Mouse (Mus musculus) bone marrow, adult 2 months (tissue): ENCODE results near the gene P2ry14. TPM values are rescaled to one million over a fixed set of nuclear protein-coding genes. Genes with fewer than 3 reads are reported as not detected.
"Not testable (repeated sequence)": the region's sequence is repeated elsewhere in the genome, so short reads cannot be mapped to it uniquely, and the experiment has no call there.

Experiments
- H3K27ac ChIP-seq: fragments of 200-500 bp; 2 replicates; pipeline ENCODE4 v1.5.1; 2012; ENCODE audit warnings: low read depth, mild to moderate bottlenecking, control low read depth, inconsistent platforms, low read length; ENCODE audit not compliant: control insufficient read depth, poor library complexity, insufficient read depth
- H3K4me1 ChIP-seq: fragments of 200-500 bp; 2 replicates; pipeline ENCODE4 v1.6.1; 2011; ENCODE audit warnings: low read length; ENCODE audit not compliant: control insufficient read depth, insufficient read depth
- H3K4me3 ChIP-seq: fragments of 200-500 bp; replicated peaks from 2 replicates; pipeline ENCODE3; 2011; ENCODE audit warnings: mild to moderate bottlenecking, low read depth, low read length, control low read depth; ENCODE audit not compliant: control insufficient read depth
- CTCF ChIP-seq: fragments of 200-500 bp; IDR thresholded peaks from 2 replicates; pipeline ENCODE4 v1.5.1; 2011; ENCODE audit warnings: low read length, control low read depth; ENCODE audit not compliant: control insufficient read depth, insufficient read depth
- POLR2A ChIP-seq: fragments of 200-500 bp; IDR thresholded peaks from 2 replicates; pipeline ENCODE4 v1.6.1; 2011; ENCODE audit warnings: low read depth, mild to moderate bottlenecking, control low read depth, low read length, borderline replicate concordance; ENCODE audit not compliant: control insufficient read depth
- WGBS: fragments of 180-500 bp; shearing (Covaris S2); methylation state at CpG from one replicate; pipeline ENCODE4 v1.1.7; 2018; 5-methylcytosine and 5-hydroxymethylcytosine counted together
- polyA plus RNA-seq: library from polyadenylated mRNA; stranded (reverse); fragments of >200 nt; gene quantifications from 2 replicates; pipeline ENCODE4 v1.2.4, GENCODE M21; 2011; ENCODE audit warnings: low replicate concordance; ENCODE audit not compliant: missing spikeins, insufficient read depth, insufficient read length

Gene P2ry14
- polyA plus RNA-seq, 1 experiment: 2.3 TPM

DNA sequence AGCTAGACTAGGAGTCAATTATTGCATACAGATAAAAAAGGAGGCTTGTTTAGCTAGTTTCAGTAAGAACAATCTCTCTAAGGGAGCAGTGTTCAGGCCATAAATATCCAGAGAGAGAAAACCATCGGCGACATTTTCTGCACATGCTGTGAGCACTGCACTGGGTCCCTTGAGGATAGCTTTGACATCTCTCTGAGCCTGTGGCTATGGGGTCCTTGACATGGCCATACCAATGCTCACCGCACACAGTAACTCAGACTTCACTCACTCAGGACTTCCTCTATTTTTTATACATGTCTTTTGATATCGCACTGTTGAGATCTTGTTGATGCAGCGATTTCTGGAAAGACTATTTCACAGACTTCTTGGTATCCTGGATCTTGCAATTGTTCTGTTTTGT is 3.6 kb upstream of the P2ry14 start:
- no peak for TF ChIP-seq CTCF
- TF ChIP-seq POLR2A: no peak
- Histone ChIP-seq H3K4me1 (no peaks in the 10 kb centered on the region; the same call in 1 of the 2 replicates), H3K27ac (no peak overlapping the region), H3K4me3 (no peak overlapping the region)
- 60% methylated on average over 5 of the region's 5 CpGs for WGBS

DNA sequence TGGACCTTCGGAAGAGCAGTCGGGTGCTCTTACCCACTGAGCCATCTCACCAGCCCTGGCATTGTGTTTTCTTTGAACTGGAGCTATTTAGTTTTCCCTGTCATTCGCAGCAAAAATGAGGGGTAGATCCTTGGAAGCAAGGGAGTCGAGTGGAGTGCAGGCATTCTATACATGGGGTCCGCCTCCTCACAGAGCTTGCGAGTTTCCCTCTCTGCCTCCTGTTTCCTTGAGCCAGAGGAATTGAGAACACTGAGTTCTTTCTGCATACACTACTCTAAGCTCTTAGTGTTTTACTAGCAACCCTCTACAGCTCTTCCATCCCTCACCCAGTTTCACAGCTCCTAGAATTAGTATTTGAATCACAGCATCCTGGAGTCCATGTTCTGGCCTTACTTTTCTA is 2.0 kb upstream of the P2ry14 start:
- TF ChIP-seq POLR2A (no peak), CTCF (no peak)
- Histone ChIP-seq H3K4me3 (no peak overlapping the region), H3K27ac (no peak overlapping the region), H3K4me1 (no peaks in the 10 kb centered on the region; the same call in 1 of the 2 replicates)
- 92% methylated on average over 6 of the region's 6 CpGs for WGBS

DNA sequence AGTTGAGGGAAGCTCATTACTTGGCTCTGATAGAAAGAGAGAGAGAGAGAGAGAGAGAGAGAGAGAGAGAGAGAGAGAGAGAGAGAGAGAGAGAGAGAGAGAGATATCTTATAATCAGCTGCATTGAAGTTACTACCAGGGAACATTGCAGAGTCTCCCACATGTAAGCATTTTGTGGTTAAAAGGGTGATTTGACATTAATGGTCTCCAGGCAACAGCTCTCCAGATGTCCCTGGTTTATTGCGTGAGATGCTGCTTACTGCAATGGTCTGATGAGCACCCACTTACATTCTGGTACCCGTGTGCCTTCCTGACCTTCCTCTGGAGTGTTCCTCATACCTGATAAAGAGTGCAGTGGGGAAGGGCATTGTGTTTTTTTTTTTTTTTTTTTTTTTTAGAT is 1.5 kb upstream of the P2ry14 start:
- Histone ChIP-seq H3K4me1 (no peaks in the 10 kb centered on the region; the same call in 1 of the 2 replicates), H3K4me3 (no peak overlapping the region), H3K27ac (no peak overlapping the region)
- 24% methylated on average over 2 of the region's 2 CpGs for WGBS
- TF ChIP-seq POLR2A (no peak), CTCF (no peak)

DNA sequence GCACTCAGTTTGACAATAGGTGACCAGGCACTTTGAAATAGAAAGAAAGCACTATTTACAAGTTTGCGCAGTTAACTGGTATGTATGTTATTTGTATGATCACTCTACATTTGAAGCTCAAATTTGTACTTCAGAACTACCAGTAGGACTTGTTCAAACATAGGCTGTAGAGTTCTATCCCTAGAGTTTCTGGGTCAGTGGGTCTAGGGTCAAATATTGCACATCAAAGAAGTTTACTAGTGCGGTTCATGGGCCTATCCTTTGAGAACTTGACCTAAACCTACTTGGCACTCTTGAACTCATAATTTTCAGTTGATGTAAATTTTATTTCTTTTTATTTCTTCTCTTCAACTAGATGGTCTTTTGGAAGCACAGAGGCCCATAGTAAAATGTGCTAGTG is 2.8 kb downstream of the P2ry14 start:
- H3K4me1 ChIP-seq: no peaks in the 10 kb centered on the region; the same call in 1 of the 2 replicates
- no peak overlapping the region for H3K4me3 ChIP-seq
- H3K27ac ChIP-seq: no peak overlapping the region
- no peak for TF ChIP-seq CTCF
- TF ChIP-seq POLR2A: no peak
- WGBS: 89% methylated on average over 2 of the region's 2 CpGs

DNA sequence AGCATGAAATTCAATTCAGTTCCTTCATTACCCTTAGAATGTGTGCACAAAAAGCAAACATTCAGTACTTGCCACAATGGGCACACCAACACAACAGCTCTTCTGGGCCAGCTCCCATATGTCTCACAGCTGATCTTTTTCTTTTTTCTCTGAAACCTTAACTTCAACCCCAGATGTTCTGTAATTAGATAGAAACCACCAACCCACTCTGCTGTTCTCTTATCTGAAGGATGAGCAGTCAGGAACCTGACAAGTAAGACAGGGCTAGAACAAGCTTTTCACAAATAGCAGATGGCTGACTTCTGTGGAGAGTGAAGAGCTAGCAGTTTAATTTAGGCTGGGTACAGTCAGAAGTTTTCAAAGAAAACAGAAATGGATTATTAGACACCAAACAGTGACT is 3.8 kb downstream of the P2ry14 start:
- TF ChIP-seq CTCF (no peak), POLR2A (no peak)
- Histone ChIP-seq H3K27ac (no peak overlapping the region), H3K4me3 (no peak overlapping the region), H3K4me1 (no peaks in the 10 kb centered on the region; the same call in 1 of the 2 replicates)

DNA sequence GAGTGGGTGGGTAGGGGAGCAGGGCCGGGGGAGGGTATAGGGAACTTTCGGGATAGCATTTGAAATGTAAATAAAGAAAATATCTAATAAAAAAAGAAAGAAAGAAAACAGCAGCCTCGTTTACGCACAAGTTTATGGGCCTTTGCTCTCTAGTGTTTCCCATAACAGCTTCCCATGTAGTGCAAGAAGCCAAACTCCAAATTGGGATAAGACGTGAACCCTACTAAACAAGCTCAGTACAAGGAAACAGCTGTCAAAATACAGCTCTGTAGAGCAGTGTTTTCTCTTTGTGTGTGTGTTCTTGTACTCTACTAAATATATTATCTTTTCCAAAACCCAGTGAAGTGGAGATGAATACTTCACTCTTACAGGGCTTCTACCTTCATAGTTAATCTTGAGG is 8.2 kb downstream of the P2ry14 start:
- TF ChIP-seq POLR2A (no peak), CTCF (no peak)
- Histone ChIP-seq H3K4me3 (no peak overlapping the region), H3K27ac (no peak overlapping the region), H3K4me1 (no peaks in the 10 kb centered on the region)
- 82% methylated on average over 5 of the region's 5 CpGs for WGBS

DNA sequence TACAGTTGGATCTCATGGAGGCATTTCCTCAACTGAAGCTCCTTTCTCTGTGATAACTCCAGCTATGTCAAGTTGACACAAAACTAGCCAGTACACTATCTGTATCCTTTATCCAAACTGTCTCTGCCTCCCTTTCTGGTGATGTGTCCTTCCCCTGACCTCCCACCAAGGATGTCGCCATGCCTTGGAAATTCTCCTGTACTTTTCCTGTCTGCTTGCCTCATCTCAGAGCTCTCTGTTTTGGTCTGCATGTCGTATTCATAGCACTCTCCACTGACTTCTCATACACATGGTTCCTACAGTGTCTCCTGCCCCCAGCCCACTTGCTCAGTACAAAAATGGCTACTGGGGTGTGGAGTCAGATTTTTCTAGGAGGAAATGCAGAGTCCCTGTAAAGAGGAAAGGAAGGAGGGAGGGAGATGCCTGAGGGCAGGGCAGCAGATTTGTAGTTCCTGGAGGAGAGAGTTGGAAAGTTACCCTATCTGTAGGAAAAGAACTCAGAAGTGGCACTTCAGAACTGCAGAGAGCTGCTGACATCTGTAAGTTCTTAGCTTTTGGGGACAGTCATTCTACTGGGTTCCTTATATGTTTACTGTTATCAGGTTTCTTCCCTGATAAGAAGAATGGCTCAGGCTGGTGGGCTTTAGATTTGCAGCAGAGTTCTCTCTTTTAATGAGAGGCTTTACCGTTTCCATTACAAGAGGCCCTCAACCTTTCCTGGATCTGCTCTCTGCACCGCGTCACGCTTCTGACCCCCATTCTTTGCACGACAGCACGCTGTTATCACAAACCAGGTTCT is 11.7 kb downstream of the P2ry14 start:
- no peak overlapping the region for H3K27ac ChIP-seq
- TF ChIP-seq CTCF (no peak), POLR2A (no peak)
- 77% methylated on average over 8 of the region's 8 CpGs for WGBS

DNA sequence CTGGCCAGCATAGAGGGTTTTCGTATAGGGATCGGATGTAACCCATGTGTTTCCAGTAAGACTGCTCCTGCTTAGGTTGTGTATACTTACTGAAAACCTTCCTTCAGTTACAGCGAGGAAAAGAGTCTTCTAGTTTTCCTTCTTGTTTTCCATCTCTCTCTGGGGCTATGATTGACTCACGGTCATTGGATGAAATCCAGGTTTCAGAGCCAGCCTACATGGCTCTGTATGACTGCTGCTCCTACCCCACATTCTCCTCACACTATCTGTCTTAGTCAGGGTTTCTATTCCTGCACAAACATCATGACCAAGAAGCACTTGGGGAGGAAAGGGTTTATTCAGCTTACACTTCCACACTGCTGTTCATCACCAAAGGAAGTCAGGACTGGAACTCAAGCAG is 12.5 kb downstream of the P2ry14 start:
- H3K27ac ChIP-seq, H3K4me1 ChIP-seq, H3K4me3 ChIP-seq: not testable (repeated sequence)
- WGBS: 84% methylated on average over 4 of the region's 4 CpGs

More for the DNA sequence above, 11.7 kb downstream of the P2ry14 start:
- Histone ChIP-seq H3K4me3 (no peak overlapping the region), H3K4me1 (no peaks in the 10 kb centered on the region)

DNA sequence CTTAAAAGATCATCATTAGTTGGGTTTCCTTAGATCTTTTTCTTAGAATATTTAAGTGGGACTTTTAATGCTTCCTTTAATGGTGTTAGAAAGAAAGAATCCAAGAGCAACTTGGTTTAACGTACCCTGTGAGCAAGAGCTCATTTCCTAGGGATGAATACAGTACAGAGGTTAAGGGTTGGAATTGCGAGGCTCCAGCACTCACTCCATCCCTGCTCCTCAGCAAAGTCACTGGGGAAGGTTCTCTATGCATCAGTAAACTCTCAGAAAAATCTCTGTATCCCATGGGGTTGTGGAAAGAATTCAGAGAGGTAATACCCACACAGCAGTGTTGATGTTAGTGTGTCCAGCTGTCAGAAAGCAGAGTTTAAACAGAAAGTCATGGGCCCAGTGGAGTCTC is 13.3 kb downstream of the P2ry14 start:
- Histone ChIP-seq H3K4me3 (no peak overlapping the region), H3K4me1 (no peaks in the 10 kb centered on the region), H3K27ac (no peak overlapping the region)
- 94% methylated on average over 2 of the region's 2 CpGs for WGBS
- TF ChIP-seq CTCF: no peak
